Mouse (Mus musculus): ENCODE measurements around the gene Ppp1r37.

DNA sequence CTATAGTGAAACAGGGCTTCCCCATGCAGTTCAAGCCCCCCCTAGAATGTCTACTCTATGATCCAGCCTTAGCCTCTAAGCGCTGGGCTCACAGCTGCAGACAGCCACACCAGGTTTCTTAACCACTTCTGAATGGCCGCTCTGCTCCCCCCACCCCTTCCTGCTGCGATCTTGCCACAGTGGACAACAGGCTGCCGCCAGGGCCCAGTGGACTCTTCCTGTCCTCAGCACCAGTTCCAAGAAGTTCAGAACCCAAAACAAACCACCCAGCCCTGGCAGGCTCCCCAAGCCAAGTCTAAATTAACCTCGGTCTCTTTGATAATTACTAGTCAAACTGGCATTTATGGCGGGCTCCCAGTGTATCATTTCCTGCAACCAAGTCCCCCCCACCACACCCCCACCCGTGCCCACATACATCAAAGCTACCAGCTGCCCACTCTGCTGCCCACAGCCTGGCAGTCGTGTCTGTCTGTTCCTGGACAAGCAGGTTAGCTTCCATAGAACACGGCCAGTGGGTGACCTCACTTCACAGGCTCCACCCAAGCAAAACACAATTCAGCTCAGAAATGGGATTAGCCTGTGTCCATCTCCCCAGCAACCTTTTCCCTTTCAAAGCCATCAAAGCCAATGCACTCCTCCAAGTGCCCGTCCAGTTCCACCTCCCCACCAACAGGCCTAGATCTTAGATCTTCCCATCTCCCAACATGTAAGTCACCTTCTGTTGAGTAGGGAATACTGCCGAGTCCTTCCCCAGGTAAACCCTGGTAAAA is 2.2 kb downstream of the Ppp1r37 start:
- TF ChIP-seq CTCF (IDR thresholded peaks at IDR 0.05; ENCODE audit: borderline replicate concordance, control insufficient read depth, extremely low read depth, insufficient read depth, low read length, poor library complexity) (no peak), POLR2A (IDR thresholded peaks at IDR 0.05; ENCODE audit: control insufficient read depth, extremely low read depth, insufficient read depth, low read length, poor library complexity) (no peak)
